Mouse (Mus musculus) neutrophil, adult 5-6 weeks (primary cell): ENCODE results near the gene Spag7. TPM values are rescaled to one million over a fixed set of nuclear protein-coding genes. Genes with fewer than 3 reads are reported as not detected.

ENCODE experiments used
- ATAC-seq: fragments of 151-379, 151-347 bp; 2 replicates; pipeline ENCODE4 v1.8.0; 2017; ENCODE audit warnings: mild to moderate bottlenecking, moderate TSS enrichment; ENCODE audit not compliant: insufficient number of reproducible peaks, poor library complexity, low FRiP score, severe bottlenecking; ENCODE audit errors: extremely low read depth
- total RNA-seq: library from RNA; stranded (forward); fragments of 200-1000 nt; gene quantifications from 2 replicates; pipeline ENCODE4 v1.2.3, GENCODE M21; 2017

The Spag7 gene
- total RNA-seq, 1 experiment from 2014 or later: 55.3 TPM

DNA sequence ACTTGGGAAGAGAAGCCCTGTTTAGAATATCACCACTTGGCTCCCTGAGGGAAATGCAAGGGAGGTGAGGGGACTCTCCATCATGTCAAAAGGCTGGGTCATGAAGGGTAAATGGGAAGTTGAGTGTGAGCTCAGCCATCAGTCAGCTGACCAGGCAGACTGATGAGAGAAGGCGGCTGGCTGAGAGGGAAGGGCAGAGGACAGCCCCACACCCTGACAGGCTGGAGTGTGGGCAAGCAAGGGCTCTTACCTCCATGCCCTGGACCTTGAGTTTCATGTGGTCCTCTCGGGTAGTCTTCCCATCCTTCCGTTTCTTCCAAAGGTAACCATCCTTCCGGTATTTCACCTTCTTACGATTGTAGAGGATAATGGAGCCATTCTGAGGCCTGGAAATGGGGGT lies 14.4 kb upstream of the Spag7 start:
- no peak for ATAC-seq

GRCm38 (mm10) chr11:70681897-70682581 lies 12.8 kb upstream of the Spag7 start:
- ATAC-seq: no peak

DNA sequence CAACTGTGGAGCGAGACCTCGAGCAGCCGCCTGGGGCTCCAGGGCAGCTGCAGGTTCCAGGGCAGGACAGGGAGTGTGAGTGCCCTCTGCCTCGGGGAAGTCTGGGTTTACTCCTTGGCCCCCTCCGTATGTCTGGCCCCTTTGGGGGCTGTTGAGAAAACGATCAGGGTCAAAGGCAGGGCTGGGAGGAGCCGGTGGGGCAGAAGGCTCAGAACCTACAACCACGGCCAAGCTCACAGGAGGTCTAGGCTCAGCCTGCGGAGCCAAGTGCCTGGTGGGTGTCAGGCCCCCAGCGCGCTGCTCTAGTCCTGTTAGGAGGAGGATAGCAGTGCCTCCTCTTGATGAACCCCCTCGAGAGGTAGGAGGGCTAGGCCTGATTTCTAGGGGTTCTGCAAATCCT lies 12.0 kb upstream of the Spag7 start:
- no peak for ATAC-seq

DNA sequence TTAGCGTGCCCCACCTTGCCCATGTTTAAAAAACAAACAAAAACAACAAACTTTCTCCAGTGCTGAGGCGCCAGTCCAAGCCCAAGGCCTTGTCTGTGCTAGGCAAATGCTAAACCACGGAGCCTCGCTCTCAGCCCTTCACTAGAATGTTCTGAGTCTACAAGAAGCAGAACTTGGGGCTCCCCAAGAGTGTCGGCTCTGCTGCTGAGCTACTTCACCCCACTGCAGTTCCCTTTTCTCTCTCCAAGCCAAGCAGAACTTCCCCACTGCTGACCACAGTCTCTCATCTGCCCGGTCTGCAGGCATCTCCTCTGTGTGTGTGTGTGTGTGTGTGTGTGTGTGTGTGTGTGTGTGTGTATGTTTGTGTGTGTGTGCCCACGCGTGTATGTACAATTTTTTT lies 10.7 kb upstream of the Spag7 start:
- peak; percentile 93 for ATAC-seq

DNA sequence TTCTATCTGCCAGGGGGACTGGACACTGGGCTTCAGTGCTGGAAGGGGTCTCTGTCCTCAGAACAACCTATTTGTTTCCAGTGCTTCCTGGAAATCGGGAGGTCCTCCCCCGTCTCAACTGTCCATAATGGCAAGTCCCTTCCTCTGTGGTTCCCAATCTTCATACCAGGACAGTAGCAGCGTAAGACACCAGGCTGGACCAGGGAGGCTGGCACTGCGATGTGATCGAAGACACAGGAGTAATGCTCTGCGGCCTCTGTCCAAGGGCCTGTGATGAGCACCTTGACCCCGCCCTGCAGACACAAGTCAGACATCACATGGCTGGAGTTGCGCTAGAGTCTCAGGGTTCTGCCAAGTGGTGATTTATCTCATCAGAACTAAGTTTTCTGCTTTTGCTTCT lies 10.1 kb upstream of the Spag7 start:
- no peak for ATAC-seq

GRCm38 (mm10) chr11:70678576-70678975 lies 9.4 kb upstream of the Spag7 start:
- ATAC-seq: no peak

DNA sequence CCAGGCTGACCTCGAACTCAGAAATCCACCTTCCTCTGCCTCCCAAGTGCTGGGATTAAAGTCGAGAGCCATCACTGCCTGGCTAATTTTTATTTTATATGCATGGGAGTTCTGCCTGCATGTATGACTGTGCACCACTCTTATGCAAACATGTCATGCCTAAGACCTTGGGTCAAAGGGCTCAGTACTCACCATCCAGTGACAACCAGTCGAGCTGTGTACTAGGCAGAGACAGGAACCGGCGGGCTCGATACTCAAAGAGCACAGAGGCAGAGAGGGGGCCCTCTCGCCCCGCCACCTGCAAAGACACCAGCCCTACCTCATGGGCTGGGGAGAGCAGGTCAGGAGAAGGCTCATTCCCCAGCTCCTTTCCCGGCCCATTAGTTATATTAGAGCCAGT lies 8.9 kb upstream of the Spag7 start:
- ATAC-seq: no peak

DNA sequence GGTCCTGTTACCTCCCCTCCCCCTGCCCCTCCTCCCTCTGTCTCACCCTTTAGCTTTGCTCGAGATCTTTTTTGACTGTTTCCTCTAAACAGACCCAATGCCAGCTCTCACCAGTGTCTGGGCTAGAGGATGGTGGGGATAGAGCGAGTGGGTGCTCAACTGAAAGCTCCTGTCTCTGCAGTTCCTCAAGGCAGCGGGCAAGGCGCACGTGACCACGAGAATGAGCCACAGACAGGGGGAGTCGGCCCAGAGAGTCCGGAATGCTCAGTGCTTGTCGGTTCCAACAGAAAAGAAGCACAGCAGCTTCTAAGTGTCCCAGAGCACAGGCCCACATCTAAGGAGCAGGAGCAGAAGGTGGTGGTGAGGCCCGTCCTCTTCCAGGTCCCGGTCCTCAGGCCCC lies 5.3 kb upstream of the Spag7 start:
- ATAC-seq: no peak

DNA sequence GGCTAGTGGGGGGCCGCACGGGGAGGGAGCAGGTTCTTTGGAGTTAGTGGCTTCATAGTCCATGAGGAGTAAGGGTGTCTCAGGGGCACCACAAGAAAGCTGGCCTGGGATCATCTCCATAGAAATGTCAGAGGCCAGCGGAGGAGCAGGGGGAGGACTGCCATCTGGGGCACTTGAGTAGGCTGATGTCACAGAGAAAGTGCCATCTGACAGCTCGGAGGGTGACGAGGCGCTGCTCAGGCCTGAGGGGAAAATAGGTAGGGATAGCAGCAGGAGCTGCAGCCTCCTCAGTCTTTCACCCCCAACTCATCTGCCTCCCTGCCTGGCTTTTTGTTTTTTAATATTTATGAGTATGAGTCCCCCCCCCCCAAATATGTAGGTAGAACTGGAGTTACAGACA lies 4.8 kb upstream of the Spag7 start:
- no peak for ATAC-seq

DNA sequence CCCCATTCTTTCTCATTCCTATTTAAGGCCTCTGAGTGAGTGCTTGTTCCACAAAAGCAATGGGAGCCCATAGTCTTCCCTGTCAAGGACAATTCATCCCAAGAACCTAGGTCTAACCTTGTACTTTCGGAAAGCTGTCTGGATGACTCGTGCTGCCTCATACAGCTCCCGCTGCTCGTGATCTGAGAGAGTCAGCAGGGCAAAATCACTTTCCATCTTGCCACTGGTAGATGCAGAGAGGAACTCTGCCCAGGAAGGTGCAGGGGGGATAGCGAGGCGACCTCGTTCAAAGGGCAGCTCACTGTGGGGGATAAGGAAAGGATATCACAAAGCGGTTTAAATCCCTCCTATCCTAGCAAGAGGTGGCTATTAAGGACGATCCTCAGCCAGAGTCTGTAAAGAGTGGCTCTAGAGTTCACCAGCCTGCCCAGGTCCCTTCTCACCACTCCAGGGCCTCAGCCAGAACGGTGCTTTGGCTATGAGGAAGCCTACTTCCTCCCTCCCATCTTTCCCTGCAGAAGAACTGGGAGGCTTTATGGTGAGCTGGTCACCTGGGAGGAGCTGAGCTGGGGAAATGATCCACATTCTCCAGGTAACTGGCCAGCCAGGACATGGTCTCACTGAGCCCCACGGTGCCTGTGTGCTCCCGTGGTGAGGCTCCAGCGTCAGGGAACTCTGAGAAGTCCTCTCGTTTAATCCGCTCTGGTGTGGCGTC lies 2.3 kb upstream of the Spag7 start:
- ATAC-seq: no peak

DNA sequence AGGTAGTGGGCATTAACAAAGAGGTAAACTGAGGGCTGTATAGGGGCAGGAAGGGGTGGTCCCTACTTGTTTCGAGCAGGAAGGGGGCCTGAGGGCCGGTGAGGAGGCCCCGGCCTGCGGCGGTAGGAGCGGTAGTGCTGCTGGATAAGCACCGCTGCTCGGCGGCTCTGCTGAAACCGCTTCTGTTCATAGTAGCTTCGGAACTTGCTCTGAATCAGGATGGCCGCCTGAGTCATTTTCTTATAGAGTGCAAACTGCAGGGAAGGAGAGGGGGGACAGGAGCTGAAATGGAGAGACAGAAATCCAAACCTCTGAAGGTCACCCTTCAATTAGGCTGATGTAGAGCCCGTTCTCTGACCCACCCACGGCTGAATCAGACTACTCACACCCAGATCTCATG lies 1.3 kb upstream of the Spag7 start:
- ATAC-seq: no peak

- ATAC-seq: peak; percentile 22
Observed at GRCm38 (mm10) chr11:70669582-70670345, 548 bp upstream of the Spag7 start.

GRCm38 (mm10) chr11:70668335-70668770 lies 863 bp downstream of the Spag7 start:
- no peak for ATAC-seq

DNA sequence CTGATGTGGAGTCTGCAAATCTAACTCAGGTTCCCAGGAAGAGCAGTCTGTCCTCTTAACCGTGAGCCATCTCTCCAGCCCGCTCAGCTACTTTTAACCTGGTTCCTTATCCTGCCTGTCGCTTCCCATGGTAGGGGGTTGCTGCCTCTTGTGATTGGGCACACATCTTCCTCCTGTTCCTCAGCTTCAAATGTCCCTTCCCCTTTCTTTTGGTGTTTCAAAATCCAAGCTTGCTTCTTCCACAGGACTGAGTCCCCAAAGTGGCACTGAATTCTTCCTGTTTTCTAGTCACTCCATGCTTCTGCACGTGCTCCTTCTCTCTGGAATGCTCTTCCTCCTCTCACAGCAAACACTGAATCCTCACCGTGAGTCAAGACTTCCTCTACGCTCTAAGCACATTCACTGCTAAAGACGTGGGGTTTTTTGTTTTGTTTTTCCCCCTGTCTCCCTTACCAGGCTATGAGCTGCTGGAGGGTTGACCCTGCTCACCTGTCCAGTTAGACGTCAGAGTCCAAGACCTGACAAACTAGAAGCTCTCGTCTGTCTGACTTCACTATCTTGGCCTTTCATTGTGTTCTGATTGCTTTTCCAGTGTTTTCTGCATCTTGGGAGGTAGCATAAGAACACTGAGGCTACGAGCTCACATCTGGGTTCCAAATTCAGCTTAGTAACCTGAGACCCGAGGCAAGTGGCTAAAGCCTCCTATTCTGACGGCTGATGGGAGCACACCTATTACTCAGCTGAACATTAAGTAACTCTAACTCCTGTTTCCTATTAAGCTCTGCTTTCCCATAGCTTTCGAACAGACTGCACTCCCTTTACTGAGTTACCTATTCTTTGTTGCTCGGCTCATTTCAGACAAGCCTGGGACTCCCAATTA lies 1.7 kb downstream of the Spag7 start:
- no peak for ATAC-seq

DNA sequence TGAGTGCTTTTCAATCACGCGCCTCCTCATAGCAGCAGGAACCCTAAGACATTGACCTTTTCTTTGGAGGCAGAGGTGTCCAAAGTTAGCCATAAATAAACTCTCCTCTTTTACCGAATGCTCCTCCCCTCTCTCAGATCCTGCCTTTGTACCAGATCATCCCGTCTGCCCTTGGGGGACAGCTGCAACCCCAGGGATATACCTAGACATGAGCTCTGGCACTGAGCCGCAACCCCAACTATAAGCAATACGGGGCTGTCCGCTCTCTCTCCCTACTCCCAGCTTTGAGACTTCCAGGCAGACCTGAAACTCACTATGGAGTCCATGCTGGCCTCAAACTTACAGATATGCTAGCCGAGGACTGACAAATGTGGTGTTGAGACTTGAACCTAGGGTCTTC lies 2.5 kb downstream of the Spag7 start:
- no peak for ATAC-seq

- ATAC-seq: no peak
Observed at GRCm38 (mm10) chr11:70664741-70665140, 4.5 kb downstream of the Spag7 start.

- no peak for ATAC-seq
Observed at GRCm38 (mm10) chr11:70663957-70664356, 5.3 kb downstream of the Spag7 start.

DNA sequence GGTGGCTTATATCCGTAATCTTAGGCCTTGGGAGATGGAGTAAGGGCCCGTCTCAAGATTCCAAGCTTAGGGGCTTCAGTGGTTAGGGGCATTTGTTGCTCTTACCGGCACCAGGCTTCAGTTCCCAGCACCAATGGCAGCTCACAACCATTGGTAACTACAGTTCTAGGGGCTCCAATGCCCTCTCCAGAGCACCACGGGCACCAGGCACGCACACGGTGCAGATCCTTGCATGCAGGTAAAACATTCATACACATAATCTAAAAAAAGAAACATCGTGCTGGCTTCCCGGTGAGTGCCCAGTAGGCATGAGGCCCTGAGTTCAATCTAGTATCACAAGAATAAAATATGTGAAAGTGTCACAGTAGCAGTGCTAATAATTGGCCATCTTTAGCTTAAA lies 6.1 kb downstream of the Spag7 start:
- no peak for ATAC-seq

- ATAC-seq: no peak
Observed at GRCm38 (mm10) chr11:70660571-70660970, 8.6 kb downstream of the Spag7 start.
